Mouse (Mus musculus) forebrain, embryonic 16.5 days (tissue): ENCODE results near the gene Rab11fip5. TPM values are rescaled to one million over a fixed set of nuclear protein-coding genes. Genes with fewer than 3 reads are reported as not detected.

Experiments
- ATAC-seq: fragments of 200-750 bp; cut with Nextera tagmentation; 2 replicates; pipeline ENCODE4 v1.8.0; 2017; ENCODE audit warnings: mild to moderate bottlenecking, moderate library complexity
- H3K27ac ChIP-seq: fragments of 300-500 bp; sonication (generic); 2 replicates; pipeline ENCODE4 v1.5.1; 2014; ENCODE audit warnings: low read length, control low read depth
- H3K27me3 ChIP-seq: fragments of 300-500 bp; sonication (generic); replicated peaks from 2 replicates; pipeline ENCODE4 v1.6.1; 2014; ENCODE audit warnings: low read length; ENCODE audit not compliant: control insufficient read depth, insufficient read depth
- H3K36me3 ChIP-seq: fragments of 300-500 bp; sonication (generic); 2 replicates; pipeline ENCODE4 v1.6.1; 2014; ENCODE audit not compliant: control insufficient read depth, insufficient read depth
- H3K4me1 ChIP-seq: fragments of 300-500 bp; sonication (generic); replicated peaks from 2 replicates; pipeline ENCODE4 v1.6.1; 2014; ENCODE audit warnings: low read length; ENCODE audit not compliant: control insufficient read depth, insufficient read depth
- H3K4me2 ChIP-seq: fragments of 300-500 bp; sonication (generic); 2 replicates; pipeline ENCODE4 v1.6.1; 2014; ENCODE audit warnings: mild to moderate bottlenecking, low read length, control low read depth
- H3K4me3 ChIP-seq: fragments of 300-500 bp; sonication (generic); replicated peaks from 2 replicates; pipeline ENCODE4 v1.5.1; 2014; ENCODE audit warnings: mild to moderate bottlenecking, low read length, control low read depth
- H3K9ac ChIP-seq: fragments of 300-500 bp; sonication (generic); replicated peaks from 2 replicates; pipeline ENCODE4 v1.6.1; 2014; ENCODE audit warnings: low read depth, low read length, control low read depth
- H3K9me3 ChIP-seq: fragments of 300-500 bp; sonication (generic); 2 replicates; pipeline ENCODE4 v1.6.1; 2016; ENCODE audit warnings: low read length; ENCODE audit not compliant: control insufficient read depth
- WGBS: fragments of 180-500 bp; shearing (Covaris S2); extraction: QIAGEN DNeasy Blood & Tissue Kit; methylation state at CpG from one replicate; pipeline ENCODE4 v1.1.7; 2014; 5-methylcytosine and 5-hydroxymethylcytosine counted together
- polyA plus RNA-seq: library from polyadenylated mRNA; unstranded; fragments of >200 nt; fragmentation: Nextera tagmentation; extraction: Ambion mirVana; gene quantifications from 2 replicates; pipeline ENCODE4 v1.2.1, GENCODE M21; 2015

The Rab11fip5 gene
- polyA plus RNA-seq, 1 experiment from 2014 or later, result 19.3 TPM

- no peak overlapping the region for H3K4me2 ChIP-seq
- no peak overlapping the region for H3K9ac ChIP-seq
- H3K27ac ChIP-seq, result no peak overlapping the region
- no peak overlapping the region for H3K4me3 ChIP-seq
- no peaks in the 10 kb centered on the region for H3K27me3 ChIP-seq
- no peaks in the 10 kb centered on the region for H3K36me3 ChIP-seq
- no peak for ATAC-seq
- H3K9me3 ChIP-seq, result no peaks in the 10 kb centered on the region
- H3K4me1 ChIP-seq, result peaks cover 7% of the 10 kb centered on the region; the same call in 1 of the 2 replicates
- WGBS, result 44% methylated on average over 1 of the region's 1 CpGs
These were observed 22.7 kb upstream of the Rab11fip5 start for GRCm38 (mm10) chr6:85397165-85397564.

GRCm38 (mm10) chr6:85395360-85395759 lies 20.9 kb upstream of the Rab11fip5 start:
- ATAC-seq, result no peak
- H3K4me1 ChIP-seq, result peaks cover 7% of the 10 kb centered on the region; the same call in 1 of the 2 replicates
- WGBS, result 82% methylated on average over 2 of the region's 2 CpGs
- no peak overlapping the region for H3K4me3 ChIP-seq
- H3K27ac ChIP-seq, result no peak overlapping the region
- H3K4me2 ChIP-seq, result no peak overlapping the region
- H3K9me3 ChIP-seq, result no peaks in the 10 kb centered on the region
- H3K27me3 ChIP-seq, result no peaks in the 10 kb centered on the region
- H3K9ac ChIP-seq, result no peak overlapping the region
- no peaks in the 10 kb centered on the region for H3K36me3 ChIP-seq

DNA sequence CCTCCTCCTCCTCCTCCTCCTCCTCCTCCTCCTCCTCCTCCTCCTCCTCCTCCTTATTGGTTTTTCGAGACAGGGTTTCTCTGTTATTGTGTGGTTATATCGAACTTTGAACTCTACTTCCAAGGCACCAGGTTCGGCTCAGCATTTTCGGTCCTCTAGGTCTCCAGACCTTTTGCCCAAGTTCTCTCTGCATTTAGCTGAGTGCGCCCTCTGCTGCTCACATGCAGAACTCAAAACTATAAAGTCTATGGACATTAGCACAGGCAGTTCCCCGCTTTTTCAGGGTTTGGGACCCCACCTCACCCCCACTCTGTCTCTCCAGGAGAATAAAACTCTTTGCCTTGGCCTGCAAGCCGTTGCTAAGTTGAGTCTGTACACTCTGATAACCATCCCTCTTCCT lies 17.4 kb upstream of the Rab11fip5 start:
- WGBS, result 22% methylated on average over 6 of the region's 7 CpGs
- no peak overlapping the region for H3K4me2 ChIP-seq
- H3K9me3 ChIP-seq, result no peaks in the 10 kb centered on the region
- H3K27ac ChIP-seq, result no peak overlapping the region
- no peaks in the 10 kb centered on the region for H3K36me3 ChIP-seq
- no peaks in the 10 kb centered on the region for H3K27me3 ChIP-seq
- H3K4me3 ChIP-seq, result no peak overlapping the region
- no peak for ATAC-seq
- no peak overlapping the region for H3K9ac ChIP-seq
- no peaks in the 10 kb centered on the region for H3K4me1 ChIP-seq

GRCm38 (mm10) chr6:85388608-85389007 lies 14.2 kb upstream of the Rab11fip5 start:
- whole genome bisulfite sequencing, result 84% methylated on average over 5 of the region's 5 CpGs
- ATAC-seq, result no peak
- no peak overlapping the region for H3K9ac ChIP-seq

GRCm38 (mm10) chr6:85382791-85383190 lies 8.4 kb upstream of the Rab11fip5 start:
- WGBS, result 83% methylated on average over 2 of the region's 2 CpGs
- no peak for ATAC-seq

More at GRCm38 (mm10) chr6:85388608-85389007, 14.2 kb upstream of the Rab11fip5 start:
- no peak overlapping the region for H3K27ac ChIP-seq
- no peak overlapping the region for H3K4me3 ChIP-seq
- H3K36me3 ChIP-seq, result no peaks in the 10 kb centered on the region
- no peak overlapping the region for H3K4me2 ChIP-seq
- no peaks in the 10 kb centered on the region for H3K9me3 ChIP-seq
- H3K4me1 ChIP-seq, result no peaks in the 10 kb centered on the region
- H3K27me3 ChIP-seq, result no peaks in the 10 kb centered on the region

DNA sequence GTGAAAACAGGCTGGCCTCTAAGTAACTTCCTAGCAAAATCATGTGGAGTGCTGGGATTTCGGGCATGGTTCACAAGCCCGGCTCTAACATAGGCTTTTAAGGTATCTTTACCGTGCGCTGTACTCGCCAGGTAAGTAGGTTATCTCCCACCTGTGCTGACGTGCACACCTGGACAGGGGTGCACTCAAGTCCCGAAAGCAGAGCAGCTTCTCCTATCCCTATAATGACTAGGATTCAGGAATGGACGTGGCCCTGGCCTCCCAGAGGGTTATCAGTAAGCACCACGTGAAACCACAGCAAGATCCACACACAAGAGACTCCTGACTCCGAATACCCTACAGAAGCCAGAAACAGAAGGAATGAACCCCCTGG lies 7.2 kb upstream of the Rab11fip5 start:
- Histone ChIP-seq H3K9me3 (no peaks in the 10 kb centered on the region), H3K36me3 (no peaks in the 10 kb centered on the region), H3K4me3 (no peak overlapping the region), H3K27me3 (no peaks in the 10 kb centered on the region), H3K9ac (no peak overlapping the region), H3K4me1 (peaks cover 4% of the 10 kb centered on the region), H3K4me2 (no peak overlapping the region), H3K27ac (no peak overlapping the region)
- no peak for ATAC-seq
- 84% methylated on average over 10 of the region's 10 CpGs for WGBS

More at GRCm38 (mm10) chr6:85382791-85383190, 8.4 kb upstream of the Rab11fip5 start:
- Histone ChIP-seq H3K36me3 (no peaks in the 10 kb centered on the region), H3K27me3 (no peaks in the 10 kb centered on the region), H3K9ac (no peak overlapping the region), H3K27ac (no peak overlapping the region), H3K9me3 (no peaks in the 10 kb centered on the region), H3K4me1 (peaks cover 4% of the 10 kb centered on the region), H3K4me3 (no peak overlapping the region), H3K4me2 (no peak overlapping the region)

- H3K9ac ChIP-seq, result no peak overlapping the region
- no peak overlapping the region for H3K27ac ChIP-seq
- 0 out of 2 replicates have a peak overlapping the region, but pooled peaks have one; percentile 8 for H3K4me2 ChIP-seq
These were observed 6.6 kb upstream of the Rab11fip5 start for GRCm38 (mm10) chr6:85380901-85381647.

GRCm38 (mm10) chr6:85380201-85380900 lies 5.9 kb upstream of the Rab11fip5 start:
- no peak overlapping the region for H3K27ac ChIP-seq

More at GRCm38 (mm10) chr6:85380901-85381647, 6.6 kb upstream of the Rab11fip5 start:
- Histone ChIP-seq H3K4me3 (no peak overlapping the region), H3K36me3 (no peaks in the 10 kb centered on the region), H3K27me3 (no peaks in the 10 kb centered on the region), H3K4me1 (peaks cover 4% of the 10 kb centered on the region), H3K9me3 (no peaks in the 10 kb centered on the region)
- 25% methylated on average over 17 of the region's 17 CpGs for WGBS
- ATAC-seq, result 0 out of 2 replicates have a peak, but pooled peaks have one; percentile 26

DNA sequence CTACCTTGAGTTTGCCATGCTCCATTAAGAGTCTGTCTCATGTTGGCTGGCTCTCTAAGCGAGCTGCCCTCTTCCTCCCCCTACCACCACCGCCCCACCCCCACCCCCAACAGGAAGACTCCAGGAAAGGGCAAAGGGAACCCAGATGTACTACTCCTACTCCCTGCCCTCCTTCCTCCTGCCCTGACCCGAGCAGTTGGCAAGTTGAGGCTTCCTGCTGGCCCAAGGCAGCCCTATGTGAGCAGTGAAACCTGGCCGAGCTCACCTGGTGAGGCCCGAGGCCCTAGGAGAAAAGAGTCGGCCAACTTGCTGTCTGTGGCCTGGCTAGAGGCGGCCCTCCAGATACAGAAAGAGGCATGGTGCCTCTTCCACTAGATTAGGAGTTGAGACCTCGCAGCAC lies 4.2 kb upstream of the Rab11fip5 start:
- no peak overlapping the region for H3K4me3 ChIP-seq
- H3K9ac ChIP-seq, result no peak overlapping the region
- H3K9me3 ChIP-seq, result no peaks in the 10 kb centered on the region
- WGBS, result 68% methylated on average over 8 of the region's 8 CpGs
- no peak overlapping the region for H3K27ac ChIP-seq
- H3K36me3 ChIP-seq, result no peaks in the 10 kb centered on the region
- no peaks in the 10 kb centered on the region for H3K27me3 ChIP-seq
- ATAC-seq, result no peak
- H3K4me2 ChIP-seq, result no peak overlapping the region
- H3K4me1 ChIP-seq, result peaks cover 6% of the 10 kb centered on the region

More at GRCm38 (mm10) chr6:85380201-85380900, 5.9 kb upstream of the Rab11fip5 start:
- Histone ChIP-seq H3K9me3 (no peaks in the 10 kb centered on the region), H3K36me3 (no peaks in the 10 kb centered on the region), H3K9ac (no peak overlapping the region), H3K4me2 (0 out of 2 replicates have a peak overlapping the region, but pooled peaks have one; percentile 8), H3K4me3 (no peak overlapping the region), H3K4me1 (peaks cover 4% of the 10 kb centered on the region), H3K27me3 (no peaks in the 10 kb centered on the region)
- 29% methylated on average over 10 of the region's 10 CpGs for WGBS
- peak; percentile 88 for ATAC-seq
